Mouse (Mus musculus): ENCODE results near the gene Gpr62. TPM values are rescaled to one million over a fixed set of nuclear protein-coding genes. Genes with fewer than 3 reads are reported as not detected.

The Gpr62 gene
- total and polyA plus RNA-seq, 3 experiments: 0.04 to 0.11 TPM; not detected in 1

GRCm38 (mm10) chr9:106485076-106485475, 19.3 kb upstream of the Gpr62 start:
- Histone ChIP-seq H3K9me3 (replicated peaks; ENCODE audit: low read length) (no peaks in the 10 kb centered on the region), H3K27me3 (replicated peaks) (no peaks in the 10 kb centered on the region), H3K4me3 (replicated peaks in 1 of 3; ENCODE audit: low read depth in 2 of 3, low read length in 2 of 3, poor library complexity in 1 of 3) (no peak overlapping the region), H3K9ac (ENCODE audit: insufficient read depth, low read depth) (no peak overlapping the region), H3K79me2 (replicated peaks; ENCODE audit: control insufficient read depth, extremely low read depth, insufficient read depth, poor library complexity, severe bottlenecking) (no peaks in the 10 kb centered on the region), H3K27ac (ENCODE audit: insufficient read depth, low read depth) (no peak overlapping the region), H3K4me2 (ENCODE audit: insufficient read depth, low read depth, poor library complexity, severe bottlenecking) (no peak overlapping the region), H3K36me3 (replicated peaks in 1 of 2; ENCODE audit: control insufficient read depth in 1 of 2, insufficient read depth in 1 of 2, low read length in 1 of 2) (peaks cover 51 to 68% of the 10 kb centered on the region in 2 experiments), H3K4me1 (ENCODE audit: control insufficient read depth in 1 of 2, insufficient read depth in 2 of 2) (peaks cover 0 to 12% of the 10 kb centered on the region in 2 experiments; a peak in 2 of 4 replicates)
- dilution Hi-C loops (cut with MboI; ENCODE audit: extremely low pct_ligation_motif_present, extremely low pct_unique_long_range_greater_than_20kb, low sequenced_read_pairs) (no loop called here), in situ Hi-C loops (cut with MboI; ENCODE audit: low pct_ligation_motif_present, low pct_unique_long_range_greater_than_20kb, low sequenced_read_pairs) (no loop called here)
- TF ChIP-seq KAT2A (IDR thresholded peaks at IDR 0.05; ENCODE audit: insufficient replicate concordance, low read length) (no peak), EP300 (IDR thresholded peaks at IDR 0.05; ENCODE audit: low read length) (no peak), TBP (conservative IDR thresholded peaks at IDR 0.05; ENCODE audit: low read depth, low read length) (no peak), JUND (conservative IDR thresholded peaks at IDR 0.05; ENCODE audit: low read depth, low read length) (no peak), ELF1 (IDR thresholded peaks at IDR 0.05; ENCODE audit: low read depth, low read length) (no peak), MAX (IDR thresholded peaks at IDR 0.05; ENCODE audit: low read length) (no peak), CHD2 (IDR thresholded peaks at IDR 0.05; ENCODE audit: low read length) (no peak)
- no peak for DNase-seq (ENCODE audit: extremely low read depth)

- in situ Hi-C loops (cut with MboI; ENCODE audit: low pct_ligation_motif_present, low pct_unique_long_range_greater_than_20kb, low sequenced_read_pairs): no loop called here
- no peak overlapping the region for H3K27ac ChIP-seq (ENCODE audit: insufficient read depth, low read depth)
- H3K36me3 ChIP-seq (replicated peaks in 1 of 2; ENCODE audit: control insufficient read depth in 1 of 2, insufficient read depth in 1 of 2, low read length in 1 of 2): peaks cover 59 to 77% of the 10 kb centered on the region in 2 experiments
- no peak overlapping the region for H3K4me3 ChIP-seq (replicated peaks in 1 of 3; ENCODE audit: low read depth in 2 of 3, low read length in 2 of 3, poor library complexity in 1 of 3)
- peaks cover 11% of the 10 kb centered on the region for H3K79me2 ChIP-seq (replicated peaks; ENCODE audit: control insufficient read depth, extremely low read depth, insufficient read depth, poor library complexity, severe bottlenecking)
- no peak overlapping the region for H3K9ac ChIP-seq (ENCODE audit: insufficient read depth, low read depth)
- H3K27me3 ChIP-seq (replicated peaks): no peaks in the 10 kb centered on the region
- H3K4me2 ChIP-seq (ENCODE audit: insufficient read depth, low read depth, poor library complexity, severe bottlenecking): no peak overlapping the region
- H3K4me1 ChIP-seq (ENCODE audit: control insufficient read depth in 1 of 2, insufficient read depth in 2 of 2): peaks cover 6 to 27% of the 10 kb centered on the region in 2 experiments; a peak in 3 of 4 replicates
- TF ChIP-seq IRF4 (IDR thresholded peaks at IDR 0.05; ENCODE audit: low read depth, low read length) (no peak), PAX5 (IDR thresholded peaks at IDR 0.05; ENCODE audit: low read length) (no peak), MAX (IDR thresholded peaks at IDR 0.05; ENCODE audit: low read length) (no peak), CTCF (conservative IDR thresholded peaks at IDR 0.05 in 1 of 2, IDR thresholded peaks at IDR 0.05 in 1 of 2; ENCODE audit: low read depth in 2 of 2, low read length in 2 of 2) (no peak), TCF12 (IDR thresholded peaks at IDR 0.05; ENCODE audit: low read depth, low read length) (no peak), ZNF384 (IDR thresholded peaks at IDR 0.05; ENCODE audit: low read depth, low read length) (no peak), NRF1 (IDR thresholded peaks at IDR 0.05; ENCODE audit: low read depth, low read length) (no peak), RCOR1 (conservative IDR thresholded peaks at IDR 0.05; ENCODE audit: low read depth, low read length) (no peak), MAFK (IDR thresholded peaks at IDR 0.05; ENCODE audit: insufficient replicate concordance, low read length) (no peak), USF1 (IDR thresholded peaks at IDR 0.05; ENCODE audit: low read depth, low read length) (no peak), RAD21 (IDR thresholded peaks at IDR 0.05; ENCODE audit: low read depth, low read length) (no peak), UBTF (IDR thresholded peaks at IDR 0.05; ENCODE audit: low read depth, low read length) (no peak), ELF1 (IDR thresholded peaks at IDR 0.05; ENCODE audit: low read depth, low read length) (no peak), MAZ (IDR thresholded peaks at IDR 0.05; ENCODE audit: low read depth, low read length) (no peak), HCFC1 (IDR thresholded peaks at IDR 0.05; ENCODE audit: low read depth, low read length) (no peak), ZC3H11A (IDR thresholded peaks at IDR 0.05; ENCODE audit: low read depth, low read length) (no peak), ETS1 (conservative IDR thresholded peaks at IDR 0.05; ENCODE audit: low read depth, low read length) (no peak), POLR2A (IDR thresholded peaks at IDR 0.05; ENCODE audit: low read depth, low read length) (no peak), POLR2AphosphoS2 (IDR thresholded peaks at IDR 0.05; ENCODE audit: low read depth, low read length) (no peak)
- DNase-seq (ENCODE audit: extremely low read depth): no peak
- H3K9me3 ChIP-seq (replicated peaks; ENCODE audit: low read length): no peaks in the 10 kb centered on the region
- dilution Hi-C loops (cut with MboI; ENCODE audit: extremely low pct_ligation_motif_present, extremely low pct_unique_long_range_greater_than_20kb, low sequenced_read_pairs): no loop called here
Measured at GRCm38 (mm10) chr9:106483606-106484005, 17.9 kb upstream of the Gpr62 start.

Data from CH12.LX (cell line).